Mouse (Mus musculus) fibroblast of lung, adult 2 months (primary cell): ENCODE results near the gene Tomm20.
"Not testable (repeated sequence)": the region's sequence is repeated elsewhere in the genome, so short reads cannot be mapped to it uniquely, and the experiment has no call there.

Experiments used
- DNase-seq: peaks from one replicate; pipeline ENCODE4 v3.0.0-alpha.2; 2011; ENCODE audit warnings: low read depth

Tomm20 gene

DNA sequence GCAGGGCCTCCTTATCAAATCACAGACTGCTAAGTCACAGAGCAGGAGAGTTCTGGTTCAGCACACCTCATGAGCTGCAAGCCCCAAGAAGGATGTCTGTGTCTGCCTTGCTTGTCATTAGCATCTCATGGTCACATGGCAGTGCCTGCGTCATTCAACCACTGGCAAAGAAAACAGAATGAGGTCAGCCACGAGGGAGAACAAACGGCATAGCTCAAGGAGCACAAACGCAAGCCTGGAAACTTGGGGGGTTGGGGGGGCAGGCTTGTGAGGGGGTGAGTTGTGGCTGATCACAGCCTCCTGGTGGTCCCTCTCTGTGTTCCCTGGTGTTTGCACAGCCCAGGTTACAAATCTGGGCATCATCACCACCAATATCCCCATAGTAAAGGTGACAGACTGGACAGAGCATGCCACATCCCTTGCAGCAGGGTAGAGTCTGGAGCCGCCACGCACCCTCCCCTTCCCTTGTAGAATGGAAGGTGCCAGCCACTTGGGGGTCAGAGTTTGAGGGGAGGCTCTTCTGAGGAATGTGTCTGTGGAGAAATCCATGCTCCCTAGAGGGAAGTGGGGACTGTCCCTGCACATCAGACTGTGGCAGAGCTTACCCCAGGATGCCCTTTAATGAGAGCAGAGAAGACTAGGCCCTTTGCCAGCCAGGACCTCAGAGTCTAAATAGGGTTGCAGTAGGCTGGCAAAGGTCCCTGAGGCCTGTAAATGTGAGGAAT lies 61.3 kb downstream of the Tomm20 start:
- DNase-seq = peak; percentile 88

DNA sequence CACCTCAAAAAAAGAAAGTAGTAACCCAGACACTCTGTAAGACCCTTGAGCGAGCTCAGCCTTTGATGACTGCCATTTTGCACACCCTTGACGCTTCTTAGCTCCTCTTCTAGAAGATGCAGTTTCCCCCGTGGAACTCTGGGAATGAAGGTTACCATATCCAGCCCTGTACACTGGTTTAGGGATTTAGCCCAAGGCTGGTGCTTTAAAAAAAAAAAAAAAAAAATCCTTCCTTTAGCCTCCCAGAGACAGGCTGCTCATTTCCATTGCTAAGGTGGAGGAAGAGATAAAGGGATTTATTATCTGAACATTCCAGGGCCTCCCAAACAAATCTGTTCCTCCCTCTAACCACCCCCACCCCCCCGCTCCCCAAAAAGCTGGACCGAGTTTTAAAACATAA lies 61.9 kb downstream of the Tomm20 start:
- DNase-seq = no peak

DNA sequence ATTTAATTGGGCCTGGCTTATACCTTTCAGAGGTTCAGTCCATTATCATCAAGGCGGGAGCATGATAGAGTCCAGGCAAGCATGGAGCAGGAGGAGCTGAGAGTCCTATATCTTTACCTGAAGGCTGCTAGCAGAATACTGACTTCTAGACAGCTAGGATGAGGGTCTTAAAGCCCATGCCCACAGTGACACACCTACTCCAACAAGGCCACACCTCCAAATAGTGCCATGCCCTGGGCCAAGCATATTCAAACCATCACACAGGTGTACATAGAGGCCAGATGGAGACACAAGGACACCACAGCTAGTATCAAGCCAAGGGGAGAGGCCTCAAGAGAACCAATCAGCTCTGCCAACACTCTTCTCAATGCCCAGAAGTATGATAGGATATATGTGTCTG lies 63.1 kb downstream of the Tomm20 start:
- DNase-seq = not testable (repeated sequence)

DNA sequence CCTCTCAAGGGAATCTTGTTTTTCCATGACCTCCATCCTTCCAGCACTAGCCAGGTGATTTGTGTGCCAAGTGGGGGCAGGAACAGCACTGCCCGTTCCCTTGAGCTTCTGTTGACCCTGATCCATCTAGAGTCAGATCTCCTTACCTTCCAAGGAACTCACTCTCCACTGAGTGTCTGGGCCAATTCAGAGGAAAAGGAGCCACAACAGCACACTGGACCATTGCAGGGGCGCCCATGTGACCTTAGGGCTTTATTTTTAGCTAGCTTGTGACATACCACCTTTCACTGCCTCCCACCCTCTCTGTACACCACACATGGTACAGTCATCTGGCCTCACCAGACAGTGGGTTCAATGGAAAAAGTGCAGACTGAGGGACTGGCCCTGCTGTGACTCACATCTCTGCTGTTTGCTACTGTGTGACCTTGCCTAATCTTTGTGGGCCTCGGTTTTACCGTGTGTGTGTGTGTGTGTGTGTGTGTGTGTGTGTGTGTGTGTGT lies 64.0 kb downstream of the Tomm20 start:
- DNase-seq = peak; percentile 95
